Mouse (Mus musculus): ENCODE measurements around the gene Gm4894.

Gm4894 gene

GRCm38 (mm10) chr9:49250231-49250630 lies at the start of gene Gm4894:
Gene Gm4894 (plus strand): TSS chr9:49250531.
- no peak for DNase-seq (ENCODE audit: low spot score in 2 of 2)

- DNase-seq (ENCODE audit: low spot score in 2 of 2) = no peak
Measured at GRCm38 (mm10) chr9:49206331-49206730, 44.0 kb upstream of the Gm4894 start.

GRCm38 (mm10) chr9:49211493-49211892 lies 38.8 kb upstream of the Gm4894 start:
- no peak for DNase-seq (ENCODE audit: low spot score in 2 of 2)

- DNase-seq (ENCODE audit: low spot score in 2 of 2) = no peak
Measured at GRCm38 (mm10) chr9:49214734-49215133, 35.6 kb upstream of the Gm4894 start.

- no peak for DNase-seq (ENCODE audit: low spot score in 2 of 2)
Measured at GRCm38 (mm10) chr9:49217626-49218607, 32.4 kb upstream of the Gm4894 start.

- no peak for DNase-seq (ENCODE audit: low spot score in 2 of 2)
Measured at GRCm38 (mm10) chr9:49224488-49224887, 25.8 kb upstream of the Gm4894 start.

- DNase-seq (ENCODE audit: low spot score in 2 of 2) = no peak
Measured at GRCm38 (mm10) chr9:49227442-49227841, 22.9 kb upstream of the Gm4894 start.

GRCm38 (mm10) chr9:49229054-49229453 lies 21.3 kb upstream of the Gm4894 start:
- DNase-seq (ENCODE audit: low spot score in 2 of 2) = no peak

GRCm38 (mm10) chr9:49246839-49247238 lies 3.5 kb upstream of the Gm4894 start:
- DNase-seq (ENCODE audit: low spot score in 2 of 2) = peak; percentile 38 to 59

GRCm38 (mm10) chr9:49268949-49269348 lies 18.6 kb downstream of the Gm4894 start:
- no peak for DNase-seq (ENCODE audit: low spot score in 2 of 2)

- DNase-seq (ENCODE audit: low spot score in 2 of 2) = no peak
Measured at GRCm38 (mm10) chr9:49273566-49273965, 23.2 kb downstream of the Gm4894 start.

GRCm38 (mm10) chr9:49275976-49276375 lies 25.6 kb downstream of the Gm4894 start:
- DNase-seq (ENCODE audit: low spot score in 2 of 2) = peak in 1 of 2 experiments; percentile 36

GRCm38 (mm10) chr9:49276542-49277334 lies 26.4 kb downstream of the Gm4894 start:
- DNase-seq (ENCODE audit: low spot score in 2 of 2) = no peak

- DNase-seq (ENCODE audit: low spot score in 2 of 2) = no peak
Measured at GRCm38 (mm10) chr9:49295101-49295500, 44.8 kb downstream of the Gm4894 start.

GRCm38 (mm10) chr9:49307576-49307975 lies 57.2 kb downstream of the Gm4894 start:
- no peak for DNase-seq (ENCODE audit: low spot score in 2 of 2)

GRCm38 (mm10) chr9:49310821-49311220 lies 60.5 kb downstream of the Gm4894 start:
- no peak for DNase-seq (ENCODE audit: low spot score in 2 of 2)

GRCm38 (mm10) chr9:49318638-49319037 lies 68.3 kb downstream of the Gm4894 start:
- DNase-seq (ENCODE audit: low spot score in 2 of 2) = no peak

Measured in cerebellum, postnatal 4 days (tissue).